Mouse (Mus musculus): Measurements from ENCODE around the gene Hamp. TPM values are rescaled to one million over a fixed set of nuclear protein-coding genes. Genes with fewer than 3 reads are reported as not detected.

Gene Hamp
- polyA plus RNA-seq (2014; fragmentation: Nextera tagmentation; extraction: Ambion mirVana), result not detected in 2 replicates

- Histone ChIP-seq H3K36me3 (ENCODE audit: control insufficient read depth, insufficient read depth, low read length) (0 out of 2 replicates have a peak, but pooled peaks cover 4% of the 10 kb centered on the region), H3K4me1 (replicated peaks; ENCODE audit: control insufficient read depth, insufficient read depth, low read length) (no peaks in the 10 kb centered on the region), H3K4me3 (ENCODE audit: low read depth, low read length) (no peak within 1 kb of the TSS), H3K9ac (ENCODE audit: low read depth, low read length) (no peak within 1 kb of the TSS), H3K9me3 (ENCODE audit: control insufficient read depth, low read length) (no peaks in the 10 kb centered on the region), H3K27me3 (ENCODE audit: control insufficient read depth, insufficient read depth, low read length) (no peaks in the 10 kb centered on the region), H3K27ac (ENCODE audit: low read depth, low read length) (no peak within 1 kb of the TSS), H3K4me2 (replicated peaks; ENCODE audit: low read depth, low read length) (no peak within 1 kb of the TSS)
- WGBS, result 75% methylated on average over 9 of the region's 9 CpGs
- DNase-seq (ENCODE audit: low spot score) (no peak), ATAC-seq (ENCODE audit: low FRiP score) (no peak)
Observed at GRCm38 (mm10) chr7:30943909-30944635, at the start of gene Hamp. Gene Hamp (minus strand): TSS chr7:30944032.

GRCm38 (mm10) chr7:30992148-30992547 is 48.3 kb upstream of the Hamp start:
- Histone ChIP-seq H3K27me3 (ENCODE audit: control insufficient read depth, insufficient read depth, low read length) (no peaks in the 10 kb centered on the region), H3K9ac (ENCODE audit: low read depth, low read length) (no peak overlapping the region), H3K9me3 (ENCODE audit: control insufficient read depth, low read length) (no peaks in the 10 kb centered on the region), H3K4me1 (replicated peaks; ENCODE audit: control insufficient read depth, insufficient read depth, low read length) (no peaks in the 10 kb centered on the region), H3K4me2 (replicated peaks; ENCODE audit: low read depth, low read length) (no peak overlapping the region), H3K27ac (ENCODE audit: low read depth, low read length) (no peak overlapping the region), H3K36me3 (ENCODE audit: control insufficient read depth, insufficient read depth, low read length) (no peaks in the 10 kb centered on the region), H3K4me3 (ENCODE audit: low read depth, low read length) (no peak overlapping the region)
- ATAC-seq (ENCODE audit: low FRiP score), result no peak
- 81% methylated on average over 5 of the region's 5 CpGs for WGBS
- DNase-seq (ENCODE audit: low spot score), result no peak

GRCm38 (mm10) chr7:30988519-30989162 is 44.8 kb upstream of the Hamp start:
- no peak for ATAC-seq (ENCODE audit: low FRiP score)
- no peaks in the 10 kb centered on the region for H3K27me3 ChIP-seq (ENCODE audit: control insufficient read depth, insufficient read depth, low read length)

GRCm38 (mm10) chr7:30985357-30985756 is 41.5 kb upstream of the Hamp start:
- DNase-seq (ENCODE audit: low spot score) (no peak), ATAC-seq (ENCODE audit: low FRiP score) (no peak)
- Histone ChIP-seq H3K36me3 (ENCODE audit: control insufficient read depth, insufficient read depth, low read length) (no peaks in the 10 kb centered on the region), H3K4me2 (replicated peaks; ENCODE audit: low read depth, low read length) (no peak overlapping the region), H3K9ac (ENCODE audit: low read depth, low read length) (no peak overlapping the region), H3K4me3 (ENCODE audit: low read depth, low read length) (no peak overlapping the region), H3K4me1 (replicated peaks; ENCODE audit: control insufficient read depth, insufficient read depth, low read length) (no peaks in the 10 kb centered on the region), H3K27me3 (ENCODE audit: control insufficient read depth, insufficient read depth, low read length) (no peaks in the 10 kb centered on the region), H3K9me3 (ENCODE audit: control insufficient read depth, low read length) (no peaks in the 10 kb centered on the region), H3K27ac (ENCODE audit: low read depth, low read length) (no peak overlapping the region)
- 86% methylated on average over 9 of the region's 9 CpGs for WGBS

More at GRCm38 (mm10) chr7:30988519-30989162, 44.8 kb upstream of the Hamp start:
- 76% methylated on average over 4 of the region's 4 CpGs for WGBS
- no peaks in the 10 kb centered on the region for H3K4me1 ChIP-seq (replicated peaks; ENCODE audit: control insufficient read depth, insufficient read depth, low read length)
- DNase-seq (ENCODE audit: low spot score), result no peak
- H3K27ac ChIP-seq (ENCODE audit: low read depth, low read length), result no peak overlapping the region
- H3K36me3 ChIP-seq (ENCODE audit: control insufficient read depth, insufficient read depth, low read length), result no peaks in the 10 kb centered on the region
- no peaks in the 10 kb centered on the region for H3K9me3 ChIP-seq (ENCODE audit: control insufficient read depth, low read length)
- no peak overlapping the region for H3K4me3 ChIP-seq (ENCODE audit: low read depth, low read length)
- no peak overlapping the region for H3K4me2 ChIP-seq (replicated peaks; ENCODE audit: low read depth, low read length)
- no peak overlapping the region for H3K9ac ChIP-seq (ENCODE audit: low read depth, low read length)

GRCm38 (mm10) chr7:30981703-30982102 is 37.9 kb upstream of the Hamp start:
- Histone ChIP-seq H3K9ac (ENCODE audit: low read depth, low read length) (no peak overlapping the region), H3K27ac (ENCODE audit: low read depth, low read length) (no peak overlapping the region), H3K27me3 (ENCODE audit: control insufficient read depth, insufficient read depth, low read length) (no peaks in the 10 kb centered on the region), H3K4me2 (replicated peaks; ENCODE audit: low read depth, low read length) (no peak overlapping the region), H3K36me3 (ENCODE audit: control insufficient read depth, insufficient read depth, low read length) (no peaks in the 10 kb centered on the region), H3K4me1 (replicated peaks; ENCODE audit: control insufficient read depth, insufficient read depth, low read length) (no peaks in the 10 kb centered on the region), H3K9me3 (ENCODE audit: control insufficient read depth, low read length) (no peaks in the 10 kb centered on the region), H3K4me3 (ENCODE audit: low read depth, low read length) (no peak overlapping the region)
- no peak for ATAC-seq (ENCODE audit: low FRiP score)
- WGBS, result 91% methylated on average over 4 of the region's 4 CpGs
- no peak for DNase-seq (ENCODE audit: low spot score)

- Histone ChIP-seq H3K4me1 (replicated peaks; ENCODE audit: control insufficient read depth, insufficient read depth, low read length) (no peaks in the 10 kb centered on the region; the same call in 1 of the 2 replicates), H3K4me2 (replicated peaks; ENCODE audit: low read depth, low read length) (peak within 1 kb of the TSS; percentile 50), H3K27ac (ENCODE audit: low read depth, low read length) (no peak within 1 kb of the TSS), H3K9ac (ENCODE audit: low read depth, low read length) (peak within 1 kb of the TSS; percentile 40), H3K9me3 (ENCODE audit: control insufficient read depth, low read length) (no peaks in the 10 kb centered on the region), H3K36me3 (ENCODE audit: control insufficient read depth, insufficient read depth, low read length) (no peaks in the 10 kb centered on the region), H3K4me3 (ENCODE audit: low read depth, low read length) (peak within 1 kb of the TSS; percentile 32), H3K27me3 (ENCODE audit: control insufficient read depth, insufficient read depth, low read length) (peaks cover 15% of the 10 kb centered on the region)
- ATAC-seq (ENCODE audit: low FRiP score), result peak; percentile 88
- DNase-seq (ENCODE audit: low spot score), result peak; percentile 92
- WGBS, result under 1% methylated on average over 37 of the region's 37 CpGs
Observed at GRCm38 (mm10) chr7:30973501-30974289, 29.9 kb upstream of the Hamp start, which contains the start of gene Fam187b. Gene Fam187b (plus strand): TSS chr7:30973790.

GRCm38 (mm10) chr7:30973251-30973500 is 29.3 kb upstream of the Hamp start, which contains the start of gene Lsr:
Gene Lsr (minus strand): TSS chr7:30973464.
- DNase-seq (ENCODE audit: low spot score), result peak; percentile 47
- peak within 1 kb of the TSS; percentile 32 for H3K4me3 ChIP-seq (ENCODE audit: low read depth, low read length)

GRCm38 (mm10) chr7:30972426-30973250 is 28.8 kb upstream of the Hamp start:
- Histone ChIP-seq H3K9me3 (ENCODE audit: control insufficient read depth, low read length) (no peaks in the 10 kb centered on the region), H3K4me2 (replicated peaks; ENCODE audit: low read depth, low read length) (peak overlapping the region; percentile 50), H3K9ac (ENCODE audit: low read depth, low read length) (peak overlapping the region; percentile 40), H3K36me3 (ENCODE audit: control insufficient read depth, insufficient read depth, low read length) (no peaks in the 10 kb centered on the region), H3K4me1 (replicated peaks; ENCODE audit: control insufficient read depth, insufficient read depth, low read length) (no peaks in the 10 kb centered on the region; the same call in 1 of the 2 replicates), H3K27ac (ENCODE audit: low read depth, low read length) (no peak overlapping the region), H3K27me3 (ENCODE audit: control insufficient read depth, insufficient read depth, low read length) (peaks cover 15% of the 10 kb centered on the region), H3K4me3 (ENCODE audit: low read depth, low read length) (peak overlapping the region; percentile 32)
- peak; percentile 29 for DNase-seq (ENCODE audit: low spot score)
- WGBS, result 3% methylated on average over 41 of the region's 41 CpGs
- ATAC-seq (ENCODE audit: low FRiP score), result peak; percentile 21; the same call in 1 of the 2 replicates

More at GRCm38 (mm10) chr7:30973251-30973500, 29.3 kb upstream of the Hamp start, which contains the start of gene Lsr:
- no peaks in the 10 kb centered on the region for H3K9me3 ChIP-seq (ENCODE audit: control insufficient read depth, low read length)
- H3K36me3 ChIP-seq (ENCODE audit: control insufficient read depth, insufficient read depth, low read length), result no peaks in the 10 kb centered on the region
- H3K27me3 ChIP-seq (ENCODE audit: control insufficient read depth, insufficient read depth, low read length), result peaks cover 15% of the 10 kb centered on the region
- WGBS, result 0% methylated on average over 19 of the region's 19 CpGs
- peak within 1 kb of the TSS; percentile 50 for H3K4me2 ChIP-seq (replicated peaks; ENCODE audit: low read depth, low read length)
- H3K9ac ChIP-seq (ENCODE audit: low read depth, low read length), result peak within 1 kb of the TSS; percentile 40
- no peaks in the 10 kb centered on the region; the same call in 1 of the 2 replicates for H3K4me1 ChIP-seq (replicated peaks; ENCODE audit: control insufficient read depth, insufficient read depth, low read length)
- no peak; the same call in none of the 2 replicates for ATAC-seq (ENCODE audit: low FRiP score)
- H3K27ac ChIP-seq (ENCODE audit: low read depth, low read length), result no peak within 1 kb of the TSS
